Mouse (Mus musculus): ENCODE measurements at regions not wholly inside any gene's neighbourhood (a gene's known extent, or its start where the extent isn't known, plus 50 kb on each side); places are given as distances from the start of the nearest gene placed in this dataset.

- in situ Hi-C loops (cut with MboI; ENCODE audit: unreplicated experiment in 2 of 2), result no loop called here
Observed at GRCm38 (mm10) chr3:117520461-117520860, 54.2 kb upstream of the Plppr5 start.

- in situ Hi-C loops (cut with MboI; ENCODE audit: unreplicated experiment in 2 of 2), result no loop called here
Observed at GRCm38 (mm10) chr3:117508090-117508489, 66.5 kb upstream of the Plppr5 start.

- in situ Hi-C loops (cut with MboI; ENCODE audit: unreplicated experiment in 2 of 2), result no loop called here
Observed at GRCm38 (mm10) chr3:117506151-117506723, 68.4 kb upstream of the Plppr5 start.

GRCm38 (mm10) chr3:117501107-117501506 is 73.5 kb upstream of the Plppr5 start:
- in situ Hi-C loops (cut with MboI; ENCODE audit: unreplicated experiment in 2 of 2), result no loop called here

- in situ Hi-C loops (cut with MboI; ENCODE audit: unreplicated experiment in 2 of 2), result no loop called here
Observed at GRCm38 (mm10) chr3:117498138-117498897, 76.3 kb upstream of the Plppr5 start.

GRCm38 (mm10) chr3:117494118-117494517 is 80.5 kb upstream of the Plppr5 start:
- in situ Hi-C loops (cut with MboI; ENCODE audit: unreplicated experiment in 2 of 2), result no loop called here

- in situ Hi-C loops (cut with MboI; ENCODE audit: unreplicated experiment in 2 of 2), result no loop called here
Observed at GRCm38 (mm10) chr3:117487281-117488027, 87.2 kb upstream of the Plppr5 start.

- in situ Hi-C loops (cut with MboI; ENCODE audit: unreplicated experiment in 2 of 2), result no loop called here
Observed at GRCm38 (mm10) chr3:117486351-117486750, 88.3 kb upstream of the Plppr5 start.

GRCm38 (mm10) chr3:117480131-117480530 is 94.5 kb upstream of the Plppr5 start:
- in situ Hi-C loops (cut with MboI; ENCODE audit: unreplicated experiment in 2 of 2), result no loop called here

GRCm38 (mm10) chr3:117459507-117459906 is 98.8 kb upstream of the Plppr4 start:
- in situ Hi-C loops (cut with MboI; ENCODE audit: unreplicated experiment in 2 of 2), result no loop called here

GRCm38 (mm10) chr3:117450559-117450958 is 89.9 kb upstream of the Plppr4 start:
- in situ Hi-C loops (cut with MboI; ENCODE audit: unreplicated experiment in 2 of 2), result no loop called here

- in situ Hi-C loops (cut with MboI; ENCODE audit: unreplicated experiment in 2 of 2), result loop anchor here (10.0 to 25.0 kb wide), 3 partner anchors 1105 to 1405 kb away; no protein-coding TSS in a partner anchor
Observed at GRCm38 (mm10) chr3:117441887-117442286, 81.2 kb upstream of the Plppr4 start.

GRCm38 (mm10) chr3:117440294-117440693 is 79.6 kb upstream of the Plppr4 start:
- in situ Hi-C loops (cut with MboI; ENCODE audit: unreplicated experiment in 2 of 2), result loop anchor here (10.0 to 25.0 kb wide), 3 partner anchors 1103 to 1403 kb away; no protein-coding TSS in a partner anchor

- in situ Hi-C loops (cut with MboI; ENCODE audit: unreplicated experiment in 2 of 2), result loop anchor here (25.0 kb wide), 2 partner anchors 1101 to 1401 kb away; no protein-coding TSS in a partner anchor
Observed at GRCm38 (mm10) chr3:117438473-117439114, 77.9 kb upstream of the Plppr4 start.

- in situ Hi-C loops (cut with MboI; ENCODE audit: unreplicated experiment in 2 of 2), result no loop called here
Observed at GRCm38 (mm10) chr3:117424526-117424925, 63.9 kb upstream of the Plppr4 start.

GRCm38 (mm10) chr3:117412896-117413747 is 52.4 kb upstream of the Plppr4 start:
- in situ Hi-C loops (cut with MboI; ENCODE audit: unreplicated experiment in 2 of 2), result no loop called here
